8 mouse cellular contexts compared by ENCODE assay signal in genomic region chr19:3586540-3586939, GRCm38 (mm10). TPM values are rescaled to one million over a fixed set of nuclear protein-coding genes. Genes with fewer than 3 reads are reported as not detected.
DNase-seq lines count a peak whose midpoint lies in the region; ATAC-seq and TF ChIP-seq lines count a peak whose summit lies in the region.

No protein-coding gene starts in this region.

- no peak overlapping the region for H3K9ac ChIP-seq in forebrain, embryonic 16.5 days (replicated peaks; ENCODE audit: low read depth, low read length)
- no peak overlapping the region for H3K9ac ChIP-seq in forebrain, embryonic 14.5 days (ENCODE audit: low read length)

- no peak overlapping the region for H3K4me2 ChIP-seq in forebrain, embryonic 16.5 days (ENCODE audit: low read length)
- no peak overlapping the region for H3K4me2 ChIP-seq in forebrain, embryonic 14.5 days (ENCODE audit: low read length)

- no peak for TF ChIP-seq POLR2A in thymus, adult 2 months (IDR thresholded peaks at IDR 0.05; ENCODE audit: control insufficient read depth, extremely low read depth, insufficient read depth, low read length, poor library complexity)

- H3K36me3 ChIP-seq in forebrain, embryonic 10.5 days (replicated peaks) = peaks cover 87% of the 10 kb centered on the region
- H3K36me3 ChIP-seq in forebrain, embryonic 16.5 days (ENCODE audit: control insufficient read depth, insufficient read depth) = no peaks in the 10 kb centered on the region; the same call in 1 of the 2 replicates
- H3K36me3 ChIP-seq in forebrain, embryonic 14.5 days (ENCODE audit: control insufficient read depth, insufficient read depth, low read length) = peaks cover 46% of the 10 kb centered on the region
- H3K36me3 ChIP-seq in thymus, adult 2 months (ENCODE audit: control insufficient read depth, insufficient read depth, low read length) = peaks cover 9% of the 10 kb centered on the region; the same call in 1 of the 2 replicates

- H3K9me3 ChIP-seq in forebrain, embryonic 10.5 days = no peaks in the 10 kb centered on the region
- H3K9me3 ChIP-seq in forebrain, embryonic 16.5 days (ENCODE audit: control insufficient read depth, low read length) = no peaks in the 10 kb centered on the region
- no peaks in the 10 kb centered on the region for H3K9me3 ChIP-seq in forebrain, embryonic 14.5 days (replicated peaks; ENCODE audit: control insufficient read depth, low read length)

- no peak overlapping the region for H3K27ac ChIP-seq in forebrain, embryonic 10.5 days
- no peak overlapping the region for H3K27ac ChIP-seq in forebrain, embryonic 16.5 days (ENCODE audit: low read length)
- no peak overlapping the region for H3K27ac ChIP-seq in forebrain, embryonic 14.5 days (ENCODE audit: low read depth, low read length)
- H3K27ac ChIP-seq in thymus, adult 2 months (ENCODE audit: control insufficient read depth, insufficient read depth, low read length) = no peak overlapping the region

- peak; percentile 47 for DNase-seq in forebrain, embryonic 10.5 days (ENCODE audit: extremely low spot score, low spot score)
- peak; percentile 46 for DNase-seq in urinary bladder, postnatal 25 days (ENCODE audit: low spot score)
- DNase-seq in urinary bladder, postnatal 4 days (ENCODE audit: low spot score in 2 of 2) = no peak
- DNase-seq in forebrain, embryonic 14.5 days (ENCODE audit: low spot score) = peak; percentile 45
- peak; percentile 42 for DNase-seq in layer of hippocampus, postnatal 36 days
- DNase-seq in thymus, adult 2 months = peak; percentile 58

- no peaks in the 10 kb centered on the region for H3K27me3 ChIP-seq in forebrain, embryonic 10.5 days (ENCODE audit: poor library complexity, severe bottlenecking)
- no peaks in the 10 kb centered on the region for H3K27me3 ChIP-seq in forebrain, embryonic 16.5 days (replicated peaks; ENCODE audit: control insufficient read depth, insufficient read depth, low read length)
- H3K27me3 ChIP-seq in forebrain, embryonic 14.5 days (replicated peaks; ENCODE audit: control insufficient read depth, insufficient read depth, low read length) = no peaks in the 10 kb centered on the region
- H3K27me3 ChIP-seq in thymus, adult 2 months (ENCODE audit: control insufficient read depth, insufficient read depth, low read length) = no peaks in the 10 kb centered on the region

- no peak overlapping the region for H3K4me3 ChIP-seq in forebrain, embryonic 10.5 days
- no peak overlapping the region for H3K4me3 ChIP-seq in forebrain, embryonic 16.5 days (replicated peaks; ENCODE audit: low read length)
- no peak overlapping the region for H3K4me3 ChIP-seq in forebrain, embryonic 14.5 days (ENCODE audit: low read depth, low read length)
- H3K4me3 ChIP-seq in thymus, adult 2 months (ENCODE audit: control insufficient read depth, insufficient read depth, low read length) = no peak overlapping the region

- WGBS in forebrain, embryonic 10.5 days = 59% methylated on average over 1 of the region's 1 CpGs
- WGBS in forebrain, embryonic 16.5 days = 33% methylated on average over 1 of the region's 1 CpGs
- WGBS in forebrain, embryonic 14.5 days = 21% methylated on average over 1 of the region's 1 CpGs
- WGBS in thymus, adult 2 months = 33% methylated on average over 1 of the region's 1 CpGs

- no peak for ATAC-seq in forebrain, embryonic 16.5 days
- no peak for ATAC-seq in forebrain, embryonic 14.5 days
- ATAC-seq in megakaryocyte progenitor cell, adult 5-6 weeks (replicated peaks; ENCODE audit: poor library complexity) = peak; percentile 68

- H3K4me1 ChIP-seq in forebrain, embryonic 10.5 days = no peaks in the 10 kb centered on the region
- H3K4me1 ChIP-seq in forebrain, embryonic 16.5 days (replicated peaks; ENCODE audit: control insufficient read depth, insufficient read depth, low read length) = no peaks in the 10 kb centered on the region
- H3K4me1 ChIP-seq in forebrain, embryonic 14.5 days (ENCODE audit: control insufficient read depth, insufficient read depth, low read length) = no peaks in the 10 kb centered on the region
- H3K4me1 ChIP-seq in thymus, adult 2 months (replicated peaks; ENCODE audit: control insufficient read depth, insufficient read depth, low read length) = no peaks in the 10 kb centered on the region

- TF ChIP-seq CTCF in thymus, adult 2 months (IDR thresholded peaks at IDR 0.05; ENCODE audit: borderline replicate concordance, control insufficient read depth, extremely low read depth, insufficient read depth, low read length, poor library complexity) = peak; percentile 77; the same call in 1 of the 2 replicates

RNA-seq across cellular contexts. Expression of gene Ppp6r3, which starts 11.0 kb away (rescaled TPM):
- polyA plus RNA-seq in forebrain, embryonic 10.5 days (2016; fragmentation: Nextera tagmentation; extraction: Ambion mirVana) = 72.3 and 75.3 TPM in 2 replicates
- 68.4 and 73.4 TPM in 2 replicates for polyA plus RNA-seq in forebrain, embryonic 16.5 days (2015; fragmentation: Nextera tagmentation; extraction: Ambion mirVana)
- polyA plus RNA-seq in forebrain, embryonic 14.5 days (2014; fragmentation: Nextera tagmentation; extraction: Ambion mirVana) = 59.9 and 62.4 TPM in 2 replicates
- 10 to 100 TPM; 82.0 to 89.2 TPM for total RNA-seq in layer of hippocampus, postnatal 36 days (2021)
- 87.2 and 88.0 TPM in 2 replicates for total RNA-seq in megakaryocyte progenitor cell, adult 5-6 weeks (2015)
- 82.1 and 93.0 TPM in 2 replicates for total RNA-seq in megakaryocyte progenitor cell, adult 5-6 weeks (2017)
- polyA plus RNA-seq in thymus, adult 2 months (2012; rRNA removed) = 97.4 and 109 TPM in 2 replicates

Comparison
In these comparisons a context has a peak if more than half of its experiments do, and no peak if none do; other contexts are left out.
1. DNase-seq: peak in forebrain, embryonic 10.5 days (single experiment), urinary bladder, postnatal 25 days (single experiment), forebrain, embryonic 14.5 days (single experiment), layer of hippocampus, postnatal 36 days (2 of 2) and thymus, adult 2 months (single experiment); none in urinary bladder, postnatal 4 days (0 of 2).